Mouse (Mus musculus): Measurements from ENCODE around the gene Dscaml1. TPM values are rescaled to one million over a fixed set of nuclear protein-coding genes. Genes with fewer than 3 reads are reported as not detected.

Gene Dscaml1
- polyA plus RNA-seq, 1 experiment from 2014 or later: 0.54 TPM

DNA sequence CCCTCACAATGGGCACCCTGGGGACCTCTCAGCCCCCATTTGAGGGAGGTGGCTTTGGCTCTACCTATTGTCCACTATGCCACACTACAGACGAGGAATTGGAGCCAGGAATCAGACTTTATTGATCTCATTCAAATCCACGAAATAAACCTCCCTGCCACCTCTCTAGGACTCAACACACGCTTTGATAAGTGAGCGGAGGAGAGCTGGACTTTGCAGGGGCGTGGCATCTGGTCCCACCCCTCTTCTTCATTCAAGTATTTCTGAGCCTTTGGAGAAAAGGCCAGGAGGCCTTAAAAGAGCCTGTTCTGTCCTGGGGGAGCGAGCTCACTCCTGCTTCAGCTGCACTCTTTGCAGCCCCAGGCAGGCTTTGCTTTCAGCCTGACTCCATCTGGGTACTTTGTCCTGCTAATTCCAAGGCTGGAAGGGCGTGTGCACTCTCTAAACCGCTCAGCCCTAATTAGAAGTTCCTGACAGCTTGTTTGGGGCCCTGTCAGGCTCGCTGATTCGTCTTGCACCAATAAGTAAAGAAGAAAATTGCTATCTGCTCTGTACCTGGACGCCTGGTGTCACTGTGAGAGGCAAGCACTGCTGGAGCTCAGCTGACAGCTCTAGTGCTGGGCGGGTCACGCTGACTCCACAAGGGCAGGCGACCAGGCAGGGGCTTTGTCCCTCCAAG is 75.7 kb downstream of the Dscaml1 start:
- Histone ChIP-seq H3K36me3 (ENCODE audit: control insufficient read depth, insufficient read depth) (no peaks in the 10 kb centered on the region), H3K4me1 (ENCODE audit: control insufficient read depth, insufficient read depth, low read length) (peaks cover 37% of the 10 kb centered on the region), H3K4me2 (ENCODE audit: low read depth, low read length) (no peak overlapping the region; the same call in 1 of the 2 replicates), H3K4me3 (ENCODE audit: low read length) (no peak overlapping the region), H3K27ac (ENCODE audit: low read length) (peak overlapping the region; percentile 24; the same call in 1 of the 2 replicates), H3K9ac (ENCODE audit: low read length) (peak overlapping the region; percentile 9; the same call in 1 of the 2 replicates), H3K9me3 (replicated peaks; ENCODE audit: control insufficient read depth, low read length) (no peaks in the 10 kb centered on the region), H3K27me3 (ENCODE audit: control insufficient read depth, insufficient read depth, low read length) (no peaks in the 10 kb centered on the region)
- 30% methylated on average over 14 of the region's 14 CpGs for WGBS
- no peak for ATAC-seq (replicated peaks; ENCODE audit: extremely low read depth, insufficient read depth, low FRiP score)

DNA sequence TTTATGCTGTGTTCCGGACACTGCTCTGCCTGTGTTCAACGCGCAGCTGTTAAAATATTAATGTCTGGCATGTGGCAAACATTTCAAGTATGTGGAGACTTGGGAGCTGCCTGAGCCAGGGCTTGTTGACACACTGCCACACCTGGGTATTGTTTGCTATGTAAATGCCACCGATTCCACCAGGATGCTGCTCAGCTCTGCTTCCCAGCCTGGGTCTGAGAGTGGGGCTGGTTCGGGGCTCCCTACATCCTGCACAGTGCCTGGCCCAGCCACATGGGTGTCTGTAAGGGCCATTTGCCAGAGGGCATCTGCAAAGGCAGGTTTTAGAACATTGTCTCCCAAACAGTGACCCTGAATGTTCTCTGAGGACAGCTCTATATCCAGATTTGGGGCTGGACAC is 78.5 kb downstream of the Dscaml1 start:
- Histone ChIP-seq H3K36me3 (ENCODE audit: control insufficient read depth, insufficient read depth) (no peaks in the 10 kb centered on the region), H3K27ac (ENCODE audit: low read length) (peak overlapping the region; percentile 91), H3K4me3 (ENCODE audit: low read length) (no peak overlapping the region), H3K4me2 (ENCODE audit: low read depth, low read length) (no peak overlapping the region), H3K4me1 (ENCODE audit: control insufficient read depth, insufficient read depth, low read length) (peaks cover 46% of the 10 kb centered on the region), H3K9ac (ENCODE audit: low read length) (peak overlapping the region; percentile 59), H3K9me3 (replicated peaks; ENCODE audit: control insufficient read depth, low read length) (no peaks in the 10 kb centered on the region), H3K27me3 (ENCODE audit: control insufficient read depth, insufficient read depth, low read length) (no peaks in the 10 kb centered on the region)
- peak; percentile 45 for ATAC-seq (replicated peaks; ENCODE audit: extremely low read depth, insufficient read depth, low FRiP score)
- WGBS: 32% methylated on average over 5 of the region's 5 CpGs

DNA sequence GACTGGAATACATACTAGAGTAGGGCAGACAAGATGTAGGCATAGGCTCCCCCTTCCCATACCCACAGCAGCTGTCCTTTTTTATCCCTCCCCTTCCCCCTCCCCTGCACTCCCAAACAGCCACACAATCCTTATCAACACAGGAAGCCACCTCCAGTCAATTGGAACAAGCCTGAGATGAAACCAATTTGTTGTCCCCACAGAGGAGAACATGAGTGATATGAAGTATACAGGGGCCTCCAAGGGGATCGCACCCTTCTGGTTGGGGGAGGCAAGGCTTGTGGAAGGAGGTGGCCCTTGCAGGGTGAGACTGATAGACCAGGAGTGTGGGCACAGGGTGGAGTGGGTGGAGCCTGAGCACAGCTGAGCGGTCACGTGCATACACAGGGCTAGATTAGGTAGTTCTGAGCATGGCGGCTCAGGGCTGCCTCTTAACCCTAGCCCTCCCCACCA is 79.1 kb downstream of the Dscaml1 start:
- Histone ChIP-seq H3K4me2 (ENCODE audit: low read depth, low read length) (peak overlapping the region; percentile 31), H3K27ac (ENCODE audit: low read length) (peak overlapping the region; percentile 91), H3K36me3 (ENCODE audit: control insufficient read depth, insufficient read depth) (no peaks in the 10 kb centered on the region), H3K27me3 (ENCODE audit: control insufficient read depth, insufficient read depth, low read length) (no peaks in the 10 kb centered on the region), H3K9me3 (replicated peaks; ENCODE audit: control insufficient read depth, low read length) (no peaks in the 10 kb centered on the region), H3K4me3 (ENCODE audit: low read length) (no peak overlapping the region), H3K9ac (ENCODE audit: low read length) (no peak overlapping the region), H3K4me1 (ENCODE audit: control insufficient read depth, insufficient read depth, low read length) (peaks cover 46% of the 10 kb centered on the region)
- 18% methylated on average over 4 of the region's 4 CpGs for WGBS
- peak; percentile 81 for ATAC-seq (replicated peaks; ENCODE audit: extremely low read depth, insufficient read depth, low FRiP score)

DNA sequence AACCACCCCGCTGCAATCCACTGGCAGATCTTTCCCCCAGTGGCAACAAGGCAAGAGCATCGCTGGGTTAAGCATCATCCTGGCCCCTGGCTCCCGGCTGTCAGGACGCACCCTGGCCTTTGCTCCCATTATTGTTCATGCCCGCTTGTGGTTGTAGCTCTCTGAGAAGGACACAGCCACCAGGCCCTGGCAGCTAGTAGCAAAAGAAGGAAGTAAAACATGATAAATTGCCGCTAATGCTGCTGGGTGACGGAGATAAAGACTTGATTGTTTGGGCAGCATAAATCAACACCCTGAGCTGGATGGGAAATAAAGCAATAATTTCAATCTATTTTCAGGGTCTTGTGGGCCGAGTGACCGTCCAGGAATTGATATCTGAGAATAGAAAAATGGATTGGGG is 81.1 kb downstream of the Dscaml1 start:
- WGBS: 39% methylated on average over 9 of the region's 9 CpGs
- no peak overlapping the region for H3K4me2 ChIP-seq (ENCODE audit: low read depth, low read length)
- ATAC-seq (replicated peaks; ENCODE audit: extremely low read depth, insufficient read depth, low FRiP score): no peak
- no peaks in the 10 kb centered on the region for H3K9me3 ChIP-seq (replicated peaks; ENCODE audit: control insufficient read depth, low read length)
- H3K36me3 ChIP-seq (ENCODE audit: control insufficient read depth, insufficient read depth): no peaks in the 10 kb centered on the region
- peaks cover 36% of the 10 kb centered on the region for H3K4me1 ChIP-seq (ENCODE audit: control insufficient read depth, insufficient read depth, low read length)
- H3K27me3 ChIP-seq (ENCODE audit: control insufficient read depth, insufficient read depth, low read length): no peaks in the 10 kb centered on the region
- H3K9ac ChIP-seq (ENCODE audit: low read length): no peak overlapping the region
- H3K27ac ChIP-seq (ENCODE audit: low read length): peak overlapping the region; percentile 38; the same call in 1 of the 2 replicates
- H3K4me3 ChIP-seq (ENCODE audit: low read length): no peak overlapping the region

DNA sequence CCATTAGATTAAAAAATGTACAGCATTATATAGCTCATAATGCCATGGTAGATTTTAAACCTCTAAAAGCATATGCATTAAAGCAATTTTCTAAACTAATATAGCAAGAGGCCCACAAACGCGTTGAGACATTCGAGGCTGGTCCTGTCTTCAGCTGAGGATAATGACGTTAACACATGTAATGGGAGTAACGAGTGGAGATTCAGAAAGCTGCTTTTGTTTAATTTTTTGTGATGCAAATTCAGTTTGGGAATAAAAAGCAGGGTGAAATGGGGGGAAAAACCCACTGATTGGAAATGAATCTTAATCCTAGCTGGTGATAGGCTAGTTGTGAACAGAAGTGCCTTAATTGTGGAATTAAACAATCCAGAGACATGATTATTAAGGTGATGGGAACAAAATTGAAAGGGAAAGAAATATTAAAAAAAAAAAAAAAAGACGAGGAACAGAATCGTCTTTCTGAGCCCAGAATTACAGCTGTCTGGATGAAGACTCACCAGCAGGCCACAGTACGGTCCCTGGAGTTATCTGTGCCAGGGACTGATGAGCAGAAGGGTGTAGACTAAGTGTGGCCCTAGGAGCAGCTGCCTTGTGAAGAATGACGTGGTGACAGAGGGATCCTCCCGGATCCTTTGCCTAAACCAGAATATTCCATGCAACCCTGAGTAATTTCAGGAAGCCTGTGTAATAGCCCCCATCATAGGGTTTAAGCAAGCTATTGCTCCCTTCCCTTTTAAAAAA is 84.5 kb downstream of the Dscaml1 start:
- no peak for ATAC-seq (replicated peaks; ENCODE audit: extremely low read depth, insufficient read depth, low FRiP score)
- 76% methylated on average over 10 of the region's 10 CpGs for WGBS
- no peaks in the 10 kb centered on the region for H3K27me3 ChIP-seq (ENCODE audit: control insufficient read depth, insufficient read depth, low read length)
- H3K4me3 ChIP-seq (ENCODE audit: low read length): no peak overlapping the region
- no peak overlapping the region for H3K9ac ChIP-seq (ENCODE audit: low read length)
- H3K4me1 ChIP-seq (ENCODE audit: control insufficient read depth, insufficient read depth, low read length): peaks cover 15% of the 10 kb centered on the region
- no peaks in the 10 kb centered on the region for H3K36me3 ChIP-seq (ENCODE audit: control insufficient read depth, insufficient read depth)
- no peak overlapping the region for H3K4me2 ChIP-seq (ENCODE audit: low read depth, low read length)
- H3K9me3 ChIP-seq (replicated peaks; ENCODE audit: control insufficient read depth, low read length): no peaks in the 10 kb centered on the region
- H3K27ac ChIP-seq (ENCODE audit: low read length): no peak overlapping the region

DNA sequence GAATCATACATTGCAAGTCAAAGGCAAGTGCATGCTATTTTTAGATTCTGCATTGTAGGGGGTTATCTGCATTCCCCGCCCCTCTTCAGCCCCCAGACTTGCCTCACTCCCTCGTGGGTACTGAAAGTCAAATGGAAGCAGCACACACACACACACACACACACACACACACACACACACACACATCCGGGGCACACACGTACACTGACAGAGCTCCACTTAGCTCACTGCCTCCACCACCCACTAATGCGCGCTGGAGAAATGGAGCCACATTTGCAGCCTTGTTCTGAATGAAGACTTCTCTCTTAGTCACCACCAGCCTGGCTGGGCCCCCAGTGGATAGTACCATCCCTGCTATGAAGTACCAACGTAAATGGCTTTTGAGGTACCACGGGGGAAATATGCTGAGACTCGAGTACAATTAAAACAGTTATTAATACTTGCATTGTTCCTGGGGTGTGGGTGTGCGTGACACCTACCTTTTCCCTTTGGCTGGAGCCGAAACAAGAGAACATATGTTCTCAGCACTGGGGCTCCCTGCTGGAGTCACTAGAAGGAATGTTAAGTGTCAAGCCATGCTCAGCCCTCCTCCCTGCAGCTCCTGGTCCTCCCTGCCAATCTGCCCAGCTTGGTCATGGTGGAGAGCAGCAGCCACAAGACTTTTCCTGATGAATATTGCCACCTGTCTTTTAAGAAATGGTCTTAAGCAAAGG is 91.7 kb downstream of the Dscaml1 start:
- Histone ChIP-seq H3K27ac (ENCODE audit: low read length) (peak overlapping the region; percentile 83), H3K9ac (ENCODE audit: low read length) (no peak overlapping the region), H3K9me3 (replicated peaks; ENCODE audit: control insufficient read depth, low read length) (no peaks in the 10 kb centered on the region), H3K36me3 (ENCODE audit: control insufficient read depth, insufficient read depth) (no peaks in the 10 kb centered on the region), H3K4me1 (ENCODE audit: control insufficient read depth, insufficient read depth, low read length) (peaks cover 18% of the 10 kb centered on the region), H3K4me2 (ENCODE audit: low read depth, low read length) (peak overlapping the region; percentile 37), H3K4me3 (ENCODE audit: low read length) (no peak overlapping the region), H3K27me3 (ENCODE audit: control insufficient read depth, insufficient read depth, low read length) (no peaks in the 10 kb centered on the region)
- WGBS: 37% methylated on average over 11 of the region's 11 CpGs
- ATAC-seq (replicated peaks; ENCODE audit: extremely low read depth, insufficient read depth, low FRiP score): peak; percentile 71

DNA sequence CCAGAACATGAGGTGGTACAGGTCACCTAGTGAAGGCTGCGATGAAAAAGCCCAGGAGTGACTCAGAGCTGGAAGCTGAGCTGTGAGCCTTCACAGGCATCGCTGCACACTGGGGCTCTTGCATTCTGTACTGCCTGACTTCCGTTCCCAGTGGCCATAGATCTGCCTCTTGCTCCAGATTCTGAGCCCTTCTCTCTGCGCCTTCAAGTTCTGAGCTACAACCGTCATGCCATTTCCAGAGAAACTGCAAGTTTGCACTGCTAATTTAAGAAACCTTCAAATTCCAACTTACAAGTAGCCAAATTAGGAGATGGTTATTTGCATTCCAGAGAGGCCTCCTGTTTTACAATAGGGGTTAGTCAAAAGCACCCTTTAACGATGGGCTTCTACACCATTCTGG is 93.4 kb downstream of the Dscaml1 start:
- no peak for ATAC-seq (replicated peaks; ENCODE audit: extremely low read depth, insufficient read depth, low FRiP score)
- no peaks in the 10 kb centered on the region for H3K27me3 ChIP-seq (ENCODE audit: control insufficient read depth, insufficient read depth, low read length)
- WGBS: 48% methylated on average over 6 of the region's 6 CpGs
- H3K4me2 ChIP-seq (ENCODE audit: low read depth, low read length): no peak overlapping the region
- no peak overlapping the region; the same call in 1 of the 2 replicates for H3K27ac ChIP-seq (ENCODE audit: low read length)
- H3K36me3 ChIP-seq (ENCODE audit: control insufficient read depth, insufficient read depth): no peaks in the 10 kb centered on the region
- H3K4me1 ChIP-seq (ENCODE audit: control insufficient read depth, insufficient read depth, low read length): peaks cover 18% of the 10 kb centered on the region
- H3K9ac ChIP-seq (ENCODE audit: low read length): no peak overlapping the region
- no peaks in the 10 kb centered on the region for H3K9me3 ChIP-seq (replicated peaks; ENCODE audit: control insufficient read depth, low read length)
- no peak overlapping the region for H3K4me3 ChIP-seq (ENCODE audit: low read length)

DNA sequence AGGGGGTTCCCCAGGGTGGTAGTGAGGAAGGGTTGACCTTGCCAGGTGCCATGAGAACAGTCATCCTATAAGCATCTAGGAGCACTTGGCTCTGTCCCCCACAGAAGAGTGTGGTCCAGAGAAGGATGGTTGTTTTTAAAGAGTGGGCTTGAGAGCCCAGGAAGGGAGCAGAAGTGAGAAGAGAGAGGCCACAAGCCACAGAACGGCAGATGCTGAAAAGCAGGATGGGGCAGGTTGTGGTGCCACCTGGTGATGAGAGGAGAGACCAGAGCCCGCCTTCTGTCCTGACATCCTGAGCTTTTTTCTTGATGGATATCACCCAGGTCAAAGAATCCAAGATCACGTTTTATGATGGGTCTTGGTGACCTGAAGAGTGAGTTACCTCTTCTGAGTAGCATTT is 96.4 kb downstream of the Dscaml1 start:
- no peaks in the 10 kb centered on the region for H3K27me3 ChIP-seq (ENCODE audit: control insufficient read depth, insufficient read depth, low read length)
- no peak overlapping the region for H3K4me3 ChIP-seq (ENCODE audit: low read length)
- peaks cover 13% of the 10 kb centered on the region; the same call in 1 of the 2 replicates for H3K4me1 ChIP-seq (ENCODE audit: control insufficient read depth, insufficient read depth, low read length)
- H3K4me2 ChIP-seq (ENCODE audit: low read depth, low read length): no peak overlapping the region
- 64% methylated on average over 3 of the region's 3 CpGs for WGBS
- no peak overlapping the region for H3K27ac ChIP-seq (ENCODE audit: low read length)
- no peak for ATAC-seq (replicated peaks; ENCODE audit: extremely low read depth, insufficient read depth, low FRiP score)
- no peaks in the 10 kb centered on the region for H3K9me3 ChIP-seq (replicated peaks; ENCODE audit: control insufficient read depth, low read length)
- no peaks in the 10 kb centered on the region for H3K36me3 ChIP-seq (ENCODE audit: control insufficient read depth, insufficient read depth)
- H3K9ac ChIP-seq (ENCODE audit: low read length): no peak overlapping the region

DNA sequence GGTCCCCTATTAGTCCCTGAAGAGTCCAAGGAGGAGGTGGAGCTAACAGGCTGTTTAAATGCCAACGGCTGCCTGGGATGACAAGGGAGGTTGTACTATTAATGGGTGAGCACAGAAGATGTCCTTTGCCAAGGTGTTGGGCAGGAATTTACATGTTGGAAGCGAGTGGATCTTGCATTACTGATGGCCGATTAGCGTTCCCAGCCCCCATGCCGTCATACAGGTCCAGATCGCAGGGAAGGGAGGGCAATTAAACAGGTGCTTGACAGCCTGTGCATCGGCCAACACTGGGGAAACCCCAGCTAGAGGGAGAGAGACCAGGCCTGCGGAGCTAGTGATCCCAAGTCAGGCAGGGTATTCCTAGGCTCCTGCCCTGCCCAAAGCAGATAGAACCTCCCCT is 98.1 kb downstream of the Dscaml1 start:
- H3K36me3 ChIP-seq (ENCODE audit: control insufficient read depth, insufficient read depth): no peaks in the 10 kb centered on the region
- ATAC-seq (replicated peaks; ENCODE audit: extremely low read depth, insufficient read depth, low FRiP score): no peak
- H3K4me1 ChIP-seq (ENCODE audit: control insufficient read depth, insufficient read depth, low read length): peaks cover 10% of the 10 kb centered on the region
- no peak overlapping the region for H3K4me2 ChIP-seq (ENCODE audit: low read depth, low read length)
- H3K9ac ChIP-seq (ENCODE audit: low read length): no peak overlapping the region
- H3K27me3 ChIP-seq (ENCODE audit: control insufficient read depth, insufficient read depth, low read length): no peaks in the 10 kb centered on the region
- 65% methylated on average over 8 of the region's 8 CpGs for WGBS
- H3K27ac ChIP-seq (ENCODE audit: low read length): no peak overlapping the region
- H3K4me3 ChIP-seq (ENCODE audit: low read length): no peak overlapping the region
- no peaks in the 10 kb centered on the region for H3K9me3 ChIP-seq (replicated peaks; ENCODE audit: control insufficient read depth, low read length)

Measured in heart, embryonic 16.5 days (tissue).